Mouse (Mus musculus) gastrocnemius, adult 2 months (tissue): ENCODE measurements at regions not wholly inside any gene's neighbourhood (a gene's known extent, or its start where the extent isn't known, plus 50 kb on each side); places are given as distances from the start of the nearest gene placed in this dataset.
A peak's percentile ranks its signal among the peaks of the same experiment; 100 is the strongest.

Experiments used
- DNase-seq: peaks from one replicate; pipeline ENCODE4 v3.0.0; 2022
- H3K27ac ChIP-seq: fragments of 200-600 bp; 2 replicates; pipeline ENCODE4 v1.8.1; 2022; ENCODE audit warnings: mild to moderate bottlenecking
- H3K4me3 ChIP-seq: fragments of 200-600 bp; 2 replicates; pipeline ENCODE4 v1.8.1; 2022; ENCODE audit warnings: mild to moderate bottlenecking, moderate library complexity
- CTCF ChIP-seq: fragments of 200-600 bp; IDR thresholded peaks from 2 replicates; pipeline ENCODE4 v1.8.1; 2022; ENCODE audit warnings: antibody characterized with exemption, mild to moderate bottlenecking, moderate library complexity
- intact Hi-C: fragments of 180-260 bp; cut with DNase I; formaldehyde crosslinking; loops from one replicate; pipeline ENCODE4 v1.15.1; 2025

- no peak for DNase-seq
- Histone ChIP-seq H3K4me3 (no peak overlapping the region), H3K27ac (no peak overlapping the region)
- no peak for TF ChIP-seq CTCF
- intact Hi-C loops: no loop called here
Observed at GRCm38 (mm10) chr2:171765071-171765470, 278.2 kb downstream of the Cbln4 start.

- TF ChIP-seq CTCF: no peak
- H3K27ac ChIP-seq: no peak overlapping the region
- intact Hi-C loops: no loop called here
Observed at GRCm38 (mm10) chr2:171753502-171753901, 289.8 kb downstream of the Cbln4 start.

GRCm38 (mm10) chr2:171747162-171747561 lies 296.1 kb downstream of the Cbln4 start:
- peak; percentile 55 for DNase-seq
- Histone ChIP-seq H3K27ac (no peak overlapping the region), H3K4me3 (no peak overlapping the region)
- TF ChIP-seq CTCF: no peak
- intact Hi-C loops: no loop called here

More at GRCm38 (mm10) chr2:171753502-171753901, 289.8 kb downstream of the Cbln4 start:
- no peak for DNase-seq
- H3K4me3 ChIP-seq: no peak overlapping the region

GRCm38 (mm10) chr2:171743111-171743510 lies 300.2 kb downstream of the Cbln4 start:
- H3K27ac ChIP-seq: no peak overlapping the region
- no peak for TF ChIP-seq CTCF
- intact Hi-C loops: no loop called here
- H3K4me3 ChIP-seq: no peak overlapping the region
- no peak for DNase-seq

- H3K4me3 ChIP-seq: no peak overlapping the region
- DNase-seq: no peak
- TF ChIP-seq CTCF: no peak
- H3K27ac ChIP-seq: no peak overlapping the region
- intact Hi-C loops: no loop called here
Observed at GRCm38 (mm10) chr2:171742706-171743105, 300.6 kb downstream of the Cbln4 start.

DNA sequence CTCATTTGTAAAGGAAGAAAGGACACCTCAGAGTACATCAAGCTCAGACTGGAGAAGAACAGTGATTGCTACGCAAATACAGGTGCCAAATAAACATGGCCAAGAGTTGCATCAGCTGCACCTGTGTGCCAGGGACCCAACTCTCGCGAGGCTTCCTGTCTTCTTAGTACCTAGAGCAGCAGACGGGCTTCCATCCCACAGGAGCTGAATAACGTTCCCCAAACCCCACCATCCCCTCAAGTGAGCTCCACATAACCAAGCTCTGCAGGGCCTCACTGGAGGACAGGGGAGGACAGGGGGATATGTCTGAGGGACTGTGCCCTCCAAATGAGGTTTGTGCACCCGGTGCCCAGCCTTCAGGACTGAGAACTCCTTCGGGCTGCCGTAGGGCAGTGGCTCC lies 305.5 kb downstream of the Cbln4 start:
- Histone ChIP-seq H3K27ac (no peak overlapping the region), H3K4me3 (no peak overlapping the region)

DNA sequence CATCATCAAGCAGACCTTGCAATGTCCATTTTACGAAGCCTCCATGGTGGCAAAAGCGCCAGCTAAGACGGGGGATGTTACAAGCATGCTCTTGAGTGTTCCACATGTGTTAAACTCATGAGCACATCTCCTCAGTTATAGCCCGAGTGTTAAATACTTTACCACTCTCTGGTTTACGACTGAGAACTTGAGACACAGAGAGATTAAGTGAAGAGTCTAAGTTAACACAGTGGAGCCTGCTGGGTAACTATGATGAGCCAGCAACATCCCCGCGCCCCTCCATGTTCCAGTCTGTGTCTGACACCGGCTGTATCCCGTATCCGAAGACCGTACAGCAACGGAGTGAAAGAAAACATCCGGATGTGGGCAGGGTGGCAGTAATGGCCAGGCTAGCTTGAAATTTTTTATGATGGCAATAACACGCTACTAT lies 308.2 kb downstream of the Cbln4 start:
- intact Hi-C loops: no loop called here

More for the DNA sequence above, 305.5 kb downstream of the Cbln4 start:
- no peak for DNase-seq
- no peak for TF ChIP-seq CTCF
- intact Hi-C loops: no loop called here

GRCm38 (mm10) chr2:171734634-171734987 lies 308.7 kb downstream of the Cbln4 start:
- intact Hi-C loops: no loop called here
- Histone ChIP-seq H3K27ac (no peak overlapping the region), H3K4me3 (no peak overlapping the region)
- no peak for TF ChIP-seq CTCF
- no peak for DNase-seq

More for the DNA sequence above, 308.2 kb downstream of the Cbln4 start:
- no peak for DNase-seq
- TF ChIP-seq CTCF: no peak
- Histone ChIP-seq H3K27ac (no peak overlapping the region), H3K4me3 (no peak overlapping the region)

DNA sequence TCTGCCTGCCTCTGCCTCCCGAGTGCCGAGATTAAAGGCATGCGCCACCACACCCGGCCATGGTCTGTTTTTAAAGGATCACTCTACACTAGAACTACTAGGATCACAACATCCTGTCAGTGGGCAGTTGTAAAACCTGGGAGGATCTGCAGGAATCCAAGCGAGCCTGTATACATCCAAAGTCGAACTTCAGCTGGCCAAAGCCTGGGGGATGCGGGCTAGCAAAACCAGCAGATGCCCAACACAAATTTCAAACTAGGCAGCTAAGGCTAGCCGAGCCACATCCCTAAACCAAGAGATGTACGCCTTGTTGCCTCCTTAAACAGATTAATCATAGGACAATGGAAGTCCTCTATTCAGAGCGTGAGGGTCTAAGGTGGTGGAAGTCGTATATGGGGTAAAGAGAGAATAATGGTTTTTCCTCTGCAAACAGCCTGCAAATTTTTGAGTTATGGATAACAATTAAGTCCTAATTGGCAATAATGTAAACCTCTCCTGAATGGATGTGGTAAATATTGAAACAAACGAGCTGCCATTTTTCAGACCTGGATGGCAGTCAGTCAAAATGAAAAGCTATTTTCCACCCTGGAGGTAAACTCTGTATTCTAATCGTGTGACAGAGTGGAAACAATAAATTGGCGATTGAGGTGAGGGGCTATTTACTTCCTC lies 309.2 kb downstream of the Cbln4 start:
- H3K4me3 ChIP-seq: no peak overlapping the region
- TF ChIP-seq CTCF: no peak
- intact Hi-C loops: no loop called here
- no peak for DNase-seq
- no peak overlapping the region for H3K27ac ChIP-seq

GRCm38 (mm10) chr2:171719269-171719668 lies 324.0 kb downstream of the Cbln4 start:
- Histone ChIP-seq H3K27ac (no peak overlapping the region), H3K4me3 (no peak overlapping the region)
- intact Hi-C loops: no loop called here
- no peak for TF ChIP-seq CTCF
- no peak for DNase-seq

GRCm38 (mm10) chr2:171718855-171719254 lies 324.4 kb downstream of the Cbln4 start:
- no peak for DNase-seq
- TF ChIP-seq CTCF: no peak
- intact Hi-C loops: no loop called here
- no peak overlapping the region for H3K27ac ChIP-seq
- H3K4me3 ChIP-seq: no peak overlapping the region

DNA sequence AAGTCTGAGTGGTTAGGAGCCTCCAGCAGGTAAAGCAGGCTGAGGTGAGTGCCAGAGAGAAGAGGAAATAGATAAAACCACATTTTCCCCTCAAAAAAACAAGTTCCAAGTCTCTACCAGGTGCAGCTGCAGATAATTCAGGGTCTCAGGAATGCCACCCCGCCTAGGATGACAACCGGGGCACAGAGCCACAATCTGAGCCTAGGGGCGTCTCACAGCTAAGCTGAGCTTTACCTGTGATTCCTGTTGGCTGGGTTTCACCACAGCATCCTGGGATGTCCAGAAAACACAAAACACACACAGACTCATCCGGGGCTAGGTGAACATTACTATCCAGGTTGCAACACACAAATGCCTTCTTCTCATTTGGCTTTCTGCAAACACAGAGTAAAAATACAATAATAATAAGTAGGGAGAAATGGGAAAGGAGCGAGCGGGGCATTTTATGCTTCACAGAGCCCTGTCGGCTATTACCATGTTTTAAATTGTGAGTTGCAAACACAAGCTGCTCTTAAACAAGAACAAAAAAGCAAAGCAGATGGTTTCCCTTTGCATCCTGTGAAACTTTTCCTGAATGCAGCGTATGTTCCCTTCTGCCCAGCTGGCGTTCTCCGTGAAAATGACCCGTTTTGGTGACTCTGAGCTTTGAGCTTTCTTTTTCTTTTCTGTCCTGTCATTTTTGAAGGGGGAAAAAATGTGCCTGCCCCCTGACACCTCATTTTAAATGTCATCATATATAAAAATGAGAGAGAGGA lies 330.3 kb downstream of the Cbln4 start:
- intact Hi-C loops: no loop called here
- no peak for DNase-seq
- no peak for TF ChIP-seq CTCF
- Histone ChIP-seq H3K4me3 (no peak overlapping the region), H3K27ac (no peak overlapping the region)

DNA sequence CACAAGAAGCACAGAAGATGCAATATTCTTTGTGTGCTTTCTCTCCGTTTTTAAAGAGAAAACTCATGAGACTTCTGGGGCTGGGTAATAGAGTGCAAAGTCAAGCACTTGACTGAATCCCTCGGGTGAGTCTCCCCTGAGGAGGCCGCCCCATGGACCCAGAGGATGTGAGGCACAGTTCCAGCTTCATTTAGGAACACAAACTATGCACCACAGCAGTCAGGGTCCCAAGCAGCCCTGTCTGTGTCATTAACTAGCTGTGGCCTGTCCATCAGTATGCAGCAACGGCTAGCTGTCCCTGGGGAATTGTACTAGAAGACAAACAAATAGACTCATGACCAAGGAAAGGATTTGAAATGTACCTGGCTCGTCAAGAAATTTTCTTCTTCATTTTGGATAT lies 349.7 kb downstream of the Cbln4 start:
- intact Hi-C loops: no loop called here
- Histone ChIP-seq H3K4me3 (no peak overlapping the region), H3K27ac (no peak overlapping the region)
- no peak for DNase-seq
- TF ChIP-seq CTCF: no peak

DNA sequence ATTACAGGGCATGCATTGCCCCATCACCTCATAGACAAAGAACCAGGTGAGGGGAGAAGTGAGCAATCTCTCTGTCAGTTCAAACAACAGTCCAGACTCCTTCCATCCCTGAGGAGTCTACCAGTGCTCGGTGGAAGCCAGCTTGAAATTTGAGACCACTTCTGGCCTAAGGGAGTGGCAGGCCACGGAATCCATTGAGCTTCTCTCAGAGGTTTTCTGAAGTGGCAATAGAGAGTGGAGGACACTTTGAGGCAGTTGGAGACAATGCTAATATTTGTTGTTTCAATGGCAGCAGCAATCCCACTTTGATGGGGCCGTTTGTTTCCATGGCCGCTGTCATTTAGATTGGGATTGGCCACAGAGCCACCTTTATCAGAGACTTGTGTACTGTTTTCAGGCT lies 352.5 kb downstream of the Cbln4 start:
- H3K4me3 ChIP-seq: no peak overlapping the region
- no peak for TF ChIP-seq CTCF
- DNase-seq: no peak
- no peak overlapping the region for H3K27ac ChIP-seq
- intact Hi-C loops: no loop called here
